Mouse (Mus musculus) limb, embryonic 12.5 days (tissue): ENCODE results near the gene Shc3. TPM values are rescaled to one million over a fixed set of nuclear protein-coding genes. Genes with fewer than 3 reads are reported as not detected.

Experiments
- ATAC-seq: fragments of 200-750 bp; cut with Nextera tagmentation; 2 replicates; pipeline ENCODE4 v1.8.0; 2017; ENCODE audit warnings: low read depth, moderate TSS enrichment; ENCODE audit not compliant: insufficient number of reproducible peaks, insufficient read depth, low FRiP score, low TSS enrichment
- H3K27ac ChIP-seq: fragments of 300-500 bp; sonication (generic); 2 replicates; pipeline ENCODE4 v1.5.1; 2016; ENCODE audit warnings: mild to moderate bottlenecking, moderate library complexity
- H3K27me3 ChIP-seq: fragments of 300-500 bp; sonication (generic); 2 replicates; pipeline ENCODE4 v1.6.1; 2016; ENCODE audit warnings: mild to moderate bottlenecking, moderate library complexity
- H3K36me3 ChIP-seq: fragments of 300-500 bp; sonication (generic); 2 replicates; pipeline ENCODE4 v1.6.1; 2016; ENCODE audit warnings: mild to moderate bottlenecking, moderate library complexity
- H3K4me1 ChIP-seq: fragments of 300-500 bp; sonication (generic); replicated peaks from 2 replicates; pipeline ENCODE4 v1.6.1; 2016
- H3K4me2 ChIP-seq: fragments of 300-500 bp; sonication (generic); 2 replicates; pipeline ENCODE4 v1.6.1; 2016; ENCODE audit warnings: mild to moderate bottlenecking, moderate library complexity
- H3K4me3 ChIP-seq: fragments of 300-500 bp; sonication (generic); replicated peaks from 2 replicates; pipeline ENCODE4 v1.5.1; 2016; ENCODE audit warnings: mild to moderate bottlenecking
- H3K9ac ChIP-seq: fragments of 300-500 bp; sonication (generic); replicated peaks from 2 replicates; pipeline ENCODE4 v1.6.1; 2016; ENCODE audit warnings: mild to moderate bottlenecking, moderate library complexity
- H3K9me3 ChIP-seq: fragments of 300-500 bp; sonication (generic); 2 replicates; pipeline ENCODE4 v1.6.1; 2016; ENCODE audit warnings: mild to moderate bottlenecking, moderate library complexity
- WGBS: fragments of 180-500 bp; shearing (Covaris S2); methylation state at CpG from one replicate; pipeline ENCODE4 v1.1.7; 2016; 5-methylcytosine and 5-hydroxymethylcytosine counted together
- polyA plus RNA-seq: library from polyadenylated mRNA; unstranded; fragments of >200 nt; fragmentation: Nextera tagmentation; extraction: Ambion mirVana; gene quantifications from 2 replicates; pipeline ENCODE4 v1.2.1, GENCODE M21; 2016

The Shc3 gene
- polyA plus RNA-seq, 1 experiment from 2014 or later: 0.31 TPM

DNA sequence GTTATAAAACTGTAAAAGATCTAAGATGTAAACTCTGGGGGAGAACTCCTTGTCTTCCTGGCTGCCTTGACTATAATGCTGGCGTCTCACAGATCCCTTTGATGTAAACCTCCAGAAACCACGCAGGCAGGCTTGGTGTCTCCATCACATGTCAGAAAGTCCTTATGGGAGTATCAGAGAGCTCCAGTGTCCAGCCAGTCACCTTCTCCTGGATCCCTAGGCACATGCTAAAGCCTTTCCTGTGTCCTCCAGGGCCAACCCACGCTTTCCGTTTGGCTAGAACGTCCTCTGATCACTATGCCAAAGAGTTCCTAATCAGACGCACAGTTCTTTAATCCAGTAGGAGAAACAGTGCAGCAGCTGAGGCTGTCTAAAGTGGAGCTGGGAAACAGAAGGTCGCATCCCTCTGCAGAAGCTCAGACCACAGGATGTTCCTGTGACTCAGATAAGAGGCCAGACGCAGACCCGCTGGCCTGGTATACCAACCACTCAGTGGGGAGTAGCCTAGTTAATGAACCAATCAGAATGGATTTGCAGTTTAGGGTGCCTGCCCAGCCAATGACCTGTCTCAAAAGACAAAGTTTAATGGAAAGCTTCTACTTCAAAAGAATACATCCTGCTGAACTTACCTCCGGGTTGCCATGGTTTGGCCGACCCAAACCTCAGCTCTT, 88.7 kb downstream of the Shc3 start:
- no peak overlapping the region for H3K4me3 ChIP-seq
- no peak overlapping the region for H3K4me2 ChIP-seq
- no peak for ATAC-seq
- H3K9ac ChIP-seq: no peak overlapping the region
- no peaks in the 10 kb centered on the region for H3K36me3 ChIP-seq
- H3K27ac ChIP-seq: no peak overlapping the region
- H3K9me3 ChIP-seq: no peaks in the 10 kb centered on the region
- 70% methylated on average over 11 of the region's 11 CpGs for WGBS
- no peaks in the 10 kb centered on the region for H3K27me3 ChIP-seq
- H3K4me1 ChIP-seq: no peaks in the 10 kb centered on the region

DNA sequence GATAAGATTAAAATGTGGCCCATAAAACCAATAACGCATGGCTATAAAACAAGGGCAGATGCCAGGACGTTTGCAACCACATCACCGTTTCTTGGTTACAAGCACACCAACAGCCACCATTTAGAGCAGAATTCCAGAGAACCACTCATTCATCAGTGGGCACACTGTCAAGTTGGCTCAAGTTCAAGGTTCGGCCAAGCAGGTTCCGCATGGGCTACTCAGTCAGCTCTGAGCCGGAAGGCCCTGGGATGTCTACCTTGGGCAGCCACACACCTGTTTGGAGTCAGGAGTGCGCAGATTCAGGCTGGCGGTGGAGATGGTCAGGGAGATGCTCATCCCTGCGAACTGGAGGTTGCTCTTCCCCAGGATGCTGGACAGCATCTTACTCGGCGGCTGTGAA, 89.4 kb downstream of the Shc3 start:
- no peaks in the 10 kb centered on the region for H3K9me3 ChIP-seq
- H3K9ac ChIP-seq: no peak overlapping the region
- ATAC-seq: no peak
- H3K4me2 ChIP-seq: no peak overlapping the region
- 72% methylated on average over 11 of the region's 11 CpGs for WGBS
- no peak overlapping the region for H3K4me3 ChIP-seq
- no peak overlapping the region for H3K27ac ChIP-seq
- no peaks in the 10 kb centered on the region for H3K27me3 ChIP-seq
- no peaks in the 10 kb centered on the region for H3K36me3 ChIP-seq
- no peaks in the 10 kb centered on the region for H3K4me1 ChIP-seq

DNA sequence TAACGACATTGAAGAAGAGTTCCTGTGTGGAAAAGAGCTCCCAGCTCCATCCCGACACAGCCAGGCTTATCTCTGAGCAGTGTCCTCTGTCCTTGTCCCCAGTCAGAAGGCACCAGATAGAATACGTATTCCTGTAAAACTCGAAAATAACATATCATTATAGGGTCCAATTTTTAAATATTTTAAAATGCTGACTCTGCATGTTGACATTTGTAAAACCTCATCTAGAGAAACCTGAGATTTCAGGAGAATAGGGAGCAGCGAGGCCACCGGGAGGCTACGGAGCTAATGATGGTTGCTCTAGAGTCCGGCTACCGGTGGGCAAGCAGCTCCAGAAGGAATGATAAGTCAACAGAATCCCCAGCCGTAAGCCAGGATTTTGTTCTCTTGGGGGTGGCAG, 92.2 kb downstream of the Shc3 start:
- Histone ChIP-seq H3K4me1 (no peaks in the 10 kb centered on the region), H3K27me3 (no peaks in the 10 kb centered on the region), H3K27ac (no peak overlapping the region), H3K4me3 (no peak overlapping the region), H3K9ac (no peak overlapping the region), H3K4me2 (no peak overlapping the region), H3K9me3 (no peaks in the 10 kb centered on the region), H3K36me3 (no peaks in the 10 kb centered on the region)
- ATAC-seq: no peak
- 86% methylated on average over 10 of the region's 10 CpGs for WGBS

DNA sequence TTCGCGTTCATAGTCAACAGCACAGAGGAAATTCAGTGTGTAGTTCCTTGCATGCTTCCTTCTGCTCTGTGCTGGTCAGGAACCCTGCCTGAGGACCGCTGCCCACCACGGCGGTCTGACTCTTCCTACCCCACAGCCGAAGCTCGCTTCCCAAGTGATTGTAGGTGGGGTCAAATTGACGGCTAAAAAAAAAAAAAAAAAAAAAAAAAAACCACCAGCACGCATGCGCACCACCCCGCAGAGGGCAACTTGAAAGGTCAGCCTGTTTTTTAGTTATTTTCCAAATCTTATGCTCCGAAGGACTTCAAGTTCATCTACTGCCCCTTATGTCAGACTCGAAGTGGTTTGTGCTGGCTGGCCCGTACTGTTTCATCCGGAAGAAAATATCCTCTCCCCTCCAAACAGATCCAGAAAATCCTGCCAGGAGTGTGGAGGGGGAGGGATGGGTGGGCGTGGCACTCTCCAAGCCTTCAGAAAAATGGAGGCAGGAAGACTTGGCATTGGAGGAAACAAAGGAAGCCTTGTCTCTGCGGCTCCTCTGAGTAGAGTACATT, 100.4 kb downstream of the Shc3 start:
- Histone ChIP-seq H3K36me3 (no peaks in the 10 kb centered on the region), H3K4me3 (no peak overlapping the region), H3K27me3 (no peaks in the 10 kb centered on the region), H3K27ac (no peak overlapping the region), H3K9me3 (no peaks in the 10 kb centered on the region), H3K4me1 (peaks cover 6% of the 10 kb centered on the region; the same call in 1 of the 2 replicates), H3K9ac (no peak overlapping the region), H3K4me2 (no peak overlapping the region)
- 76% methylated on average over 17 of the region's 17 CpGs for WGBS
- no peak for ATAC-seq

DNA sequence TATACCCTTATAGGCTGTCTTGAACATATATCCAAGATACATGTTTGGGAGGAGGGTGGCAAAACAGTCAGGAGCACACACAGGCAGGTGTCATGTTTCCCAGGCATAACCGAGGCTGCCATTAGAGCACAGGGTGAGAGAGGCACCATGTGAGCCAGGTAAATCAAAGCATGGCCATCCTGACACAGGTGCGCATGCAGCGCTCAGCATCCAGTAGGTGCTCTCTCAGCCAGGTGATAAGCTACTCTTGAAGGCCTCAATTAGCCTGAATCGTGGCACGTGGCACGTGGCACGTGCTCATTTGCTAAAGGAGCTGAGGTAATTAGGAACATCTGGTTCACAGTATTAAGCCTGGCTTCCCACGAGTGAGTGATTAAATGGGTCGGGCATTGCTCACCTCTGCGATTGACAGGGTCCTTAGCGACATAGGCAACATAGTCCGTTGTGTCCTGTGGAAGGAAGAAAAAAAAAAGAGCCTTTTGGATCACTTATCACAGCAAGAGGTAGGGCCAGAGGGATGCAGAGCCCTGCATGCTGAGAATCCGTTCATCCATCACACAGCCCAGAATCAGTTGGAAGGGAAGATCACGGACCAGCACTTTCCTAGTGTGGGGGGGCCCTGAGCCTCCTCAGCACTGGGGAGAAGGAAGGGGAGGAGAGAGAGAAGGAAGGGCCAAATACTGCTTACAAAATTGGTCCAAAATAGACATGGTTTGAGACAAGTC, 102.9 kb downstream of the Shc3 start:
- 24% methylated on average over 14 of the region's 14 CpGs for WGBS
- Histone ChIP-seq H3K4me2 (no peak overlapping the region), H3K9me3 (no peaks in the 10 kb centered on the region), H3K27me3 (no peaks in the 10 kb centered on the region), H3K4me3 (no peak overlapping the region), H3K36me3 (no peaks in the 10 kb centered on the region), H3K4me1 (peaks cover 6% of the 10 kb centered on the region; the same call in 1 of the 2 replicates), H3K9ac (no peak overlapping the region), H3K27ac (no peak overlapping the region)
- ATAC-seq: no peak

DNA sequence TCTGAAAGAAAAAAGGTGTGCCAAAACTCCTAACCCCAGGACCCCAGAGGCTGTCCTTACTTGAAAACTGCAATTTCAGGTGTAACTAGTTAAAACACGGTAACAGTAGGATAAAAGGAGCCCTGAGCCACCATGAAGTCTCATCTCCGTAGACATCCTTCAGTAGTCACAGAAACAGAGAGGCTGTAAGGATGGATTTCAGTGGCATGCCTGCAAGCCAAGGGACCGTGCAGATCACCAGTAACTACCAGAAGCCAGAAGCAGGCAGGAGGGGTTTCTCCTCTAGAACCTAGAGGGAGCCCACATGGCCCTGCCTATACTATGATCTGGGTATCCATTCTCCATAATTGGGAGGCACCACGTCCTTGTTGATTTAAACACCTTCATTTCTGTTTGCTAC, 104.9 kb downstream of the Shc3 start:
- 65% methylated on average over 4 of the region's 4 CpGs for WGBS
- Histone ChIP-seq H3K4me1 (peaks cover 6% of the 10 kb centered on the region; the same call in 1 of the 2 replicates), H3K4me3 (no peak overlapping the region), H3K9ac (no peak overlapping the region), H3K27me3 (no peaks in the 10 kb centered on the region), H3K27ac (no peak overlapping the region), H3K36me3 (no peaks in the 10 kb centered on the region), H3K9me3 (no peaks in the 10 kb centered on the region), H3K4me2 (no peak overlapping the region)
- ATAC-seq: no peak

DNA sequence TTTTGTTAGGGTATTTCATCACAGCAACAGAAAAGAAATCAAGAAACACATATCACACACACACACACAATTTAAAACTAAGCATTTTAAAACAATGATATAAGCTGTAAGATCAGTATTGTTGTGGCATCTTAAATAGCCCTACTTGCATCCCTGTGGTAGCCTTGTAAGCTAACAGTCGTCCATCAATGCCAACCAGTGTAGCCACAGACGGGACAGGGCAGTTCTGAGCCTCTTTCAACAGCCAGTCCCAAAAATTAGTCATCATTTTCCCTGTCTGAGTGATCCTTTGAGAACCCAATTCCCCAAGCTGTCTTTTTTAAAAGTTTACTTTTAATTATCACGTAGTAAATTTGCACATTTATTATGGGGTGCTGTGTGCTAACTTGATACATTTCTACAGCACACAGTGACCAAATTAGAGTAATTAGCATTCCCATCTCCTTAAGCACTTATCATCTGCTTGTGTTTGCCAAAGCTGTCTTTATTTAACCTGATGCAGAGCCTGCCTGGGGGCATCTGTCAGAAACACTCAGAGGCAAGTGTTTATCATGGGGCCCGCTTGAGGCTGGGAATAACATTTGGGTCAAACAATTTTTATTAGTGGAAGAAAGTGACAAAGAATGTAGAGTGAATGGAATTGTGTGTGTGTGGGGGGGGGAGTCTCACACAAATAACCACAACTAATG, 112.9 kb downstream of the Shc3 start:
- H3K4me1 ChIP-seq: 0 out of 2 replicates have a peak, but pooled peaks cover 3% of the 10 kb centered on the region
- ATAC-seq: no peak
- no peaks in the 10 kb centered on the region for H3K9me3 ChIP-seq
- H3K27ac ChIP-seq: no peak overlapping the region
- no peaks in the 10 kb centered on the region for H3K27me3 ChIP-seq
- no peak overlapping the region for H3K4me3 ChIP-seq
- no peak overlapping the region for H3K4me2 ChIP-seq
- 23% methylated on average over 4 of the region's 4 CpGs for WGBS
- no peaks in the 10 kb centered on the region for H3K36me3 ChIP-seq
- no peak overlapping the region for H3K9ac ChIP-seq

DNA sequence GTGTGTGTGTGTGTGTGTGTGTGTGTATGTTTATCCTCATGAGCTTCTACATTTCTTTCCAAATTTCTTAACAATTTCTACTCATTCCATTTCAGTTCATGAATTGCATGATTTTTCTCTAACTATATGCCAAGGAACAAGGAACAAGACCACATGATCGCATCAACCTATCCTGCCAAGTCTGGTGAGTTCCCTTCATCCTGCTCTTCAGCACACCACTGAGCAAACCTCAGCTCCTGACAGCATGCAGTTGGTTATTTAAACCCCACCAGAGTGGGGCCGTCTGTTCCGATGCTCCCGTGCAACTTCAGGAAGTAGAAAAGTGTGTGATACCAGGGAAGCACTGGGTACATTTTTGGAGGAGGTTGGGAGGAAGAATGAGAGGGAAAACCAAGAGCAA, 122.7 kb downstream of the Shc3 start:
- Histone ChIP-seq H3K36me3 (no peaks in the 10 kb centered on the region), H3K4me2 (no peak overlapping the region), H3K4me1 (no peaks in the 10 kb centered on the region), H3K9ac (no peak overlapping the region), H3K27ac (no peak overlapping the region), H3K9me3 (no peaks in the 10 kb centered on the region), H3K27me3 (no peaks in the 10 kb centered on the region), H3K4me3 (no peak overlapping the region)
- 76% methylated on average over 4 of the region's 4 CpGs for WGBS
- ATAC-seq: no peak

DNA sequence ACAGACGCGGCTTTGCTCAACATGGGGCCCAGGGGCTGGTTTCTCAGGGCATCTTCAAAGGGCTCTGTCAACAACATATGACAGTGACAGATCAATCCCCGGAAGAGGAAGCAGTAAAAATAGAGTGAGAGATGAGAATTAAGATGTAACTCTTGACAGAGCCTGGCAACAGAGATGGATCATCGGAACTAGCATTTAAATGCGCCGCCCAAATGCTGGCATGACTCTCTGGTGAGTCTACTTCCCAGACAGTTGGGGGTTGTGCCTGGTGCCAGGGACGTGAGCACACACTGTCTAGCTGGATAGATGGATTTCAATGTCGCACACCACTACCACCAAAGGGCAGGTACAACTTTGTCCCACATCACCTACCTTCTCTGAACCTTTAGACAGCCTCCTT, 126.3 kb downstream of the Shc3 start:
- no peak for ATAC-seq
- WGBS: 82% methylated on average over 8 of the region's 8 CpGs

DNA sequence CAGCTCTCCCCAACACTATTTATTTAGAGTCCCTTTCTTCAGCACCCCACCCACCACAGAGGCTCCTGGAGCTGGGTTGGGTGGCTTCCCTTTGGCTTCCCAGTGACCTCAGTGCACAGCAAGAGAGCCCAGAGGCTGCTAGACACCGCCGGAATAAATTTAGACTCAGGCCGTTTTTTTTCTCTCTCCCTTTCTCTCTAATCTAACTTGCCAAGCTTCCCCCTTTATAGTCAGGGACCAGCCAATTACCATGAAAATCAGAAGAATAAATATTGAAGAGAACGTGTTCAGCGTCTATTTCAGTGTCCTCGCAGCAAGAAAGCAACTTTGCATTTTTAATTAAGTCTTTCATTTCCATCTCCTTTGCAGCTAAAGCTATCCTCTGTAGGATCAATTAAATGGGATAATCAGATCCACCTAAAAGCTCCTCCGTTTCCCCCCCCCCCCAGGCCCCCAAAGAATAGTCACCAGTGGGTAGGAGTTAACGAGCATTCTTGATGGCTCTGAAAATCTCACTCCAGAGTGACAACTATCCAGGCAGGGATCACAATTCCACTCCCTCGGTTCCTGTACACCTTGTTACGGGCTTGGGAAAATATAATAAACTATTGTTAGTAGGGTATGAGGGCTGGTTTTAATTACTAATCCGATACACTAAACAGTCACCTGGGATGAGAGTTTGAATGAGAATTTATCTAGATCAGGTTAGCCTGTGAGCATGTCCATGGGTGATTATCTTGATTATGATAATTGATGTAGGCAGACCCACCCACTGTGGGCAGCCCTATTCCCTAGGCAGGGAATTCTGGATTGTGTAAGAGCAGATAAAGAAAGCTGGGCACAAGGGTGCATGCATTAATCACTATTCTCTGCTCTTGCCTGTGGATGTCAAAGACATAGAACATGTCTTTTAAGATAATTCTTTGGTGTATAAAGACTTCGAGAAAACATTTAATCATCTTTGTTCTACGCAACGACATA, 131.8 kb downstream of the Shc3 start:
- 82% methylated on average over 14 of the region's 14 CpGs for WGBS
- ATAC-seq: no peak
- Histone ChIP-seq H3K27me3 (no peaks in the 10 kb centered on the region), H3K4me3 (no peak overlapping the region), H3K4me2 (no peak overlapping the region), H3K9me3 (no peaks in the 10 kb centered on the region), H3K27ac (no peak overlapping the region), H3K9ac (no peak overlapping the region), H3K4me1 (no peaks in the 10 kb centered on the region), H3K36me3 (no peaks in the 10 kb centered on the region)

More for the DNA sequence above, 126.3 kb downstream of the Shc3 start:
- Histone ChIP-seq H3K27ac (no peak overlapping the region), H3K4me2 (no peak overlapping the region), H3K27me3 (no peaks in the 10 kb centered on the region), H3K9ac (no peak overlapping the region), H3K36me3 (no peaks in the 10 kb centered on the region), H3K4me1 (no peaks in the 10 kb centered on the region), H3K4me3 (no peak overlapping the region), H3K9me3 (no peaks in the 10 kb centered on the region)
